ENCODE assay signal across 10 mouse cellular contexts in the genomic region with DNA sequence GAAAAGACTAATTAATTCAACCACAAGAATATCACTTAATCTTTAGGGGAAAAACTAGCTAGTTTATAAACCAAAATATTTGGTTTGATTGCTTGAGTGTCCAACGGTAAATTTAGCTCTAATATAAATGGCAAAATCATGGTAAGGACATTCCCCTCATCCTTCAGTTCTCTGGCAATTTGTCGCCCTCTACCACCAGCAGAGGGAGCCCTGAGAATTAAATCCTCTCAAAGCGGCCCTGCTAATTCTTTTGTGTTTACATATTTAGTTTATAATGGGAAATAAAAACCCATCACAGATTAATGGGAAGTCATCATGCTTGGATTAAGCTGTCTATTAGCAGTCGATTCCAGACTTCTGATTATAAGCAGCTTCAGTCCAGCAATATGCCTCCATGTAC. TPM values are rescaled to one million over a fixed set of nuclear protein-coding genes. Genes with fewer than 3 reads are reported as not detected.
DNase-seq lines count a peak whose midpoint lies in the region; ATAC-seq and TF ChIP-seq lines count a peak whose summit lies in the region.
"Had no signal": no experiment of that assay in that cellular context is flagged by ENCODE, and none has a peak within 500 bp of the region (broad histone marks: within the 10 kb centered on the region; RNA-seq: fewer than 3 reads in every experiment).

No protein-coding gene starts in this region.

- DNase-seq in cerebellum, adult 11 months, result peak; percentile 47
- DNase-seq in left cerebral cortex, adult 2 months (ENCODE audit: extremely low spot score in 1 of 2, low spot score in 2 of 2), result peak; percentile 24 to 29
- DNase-seq in left cerebral cortex, adult 8-10 months (ENCODE audit: low spot score in 2 of 2), result no peak
- DNase-seq in R1 (ENCODE audit: low read depth, low spot score), result peak; percentile 44
- peak; percentile 41 for DNase-seq in embryo, embryonic 9.5 days (ENCODE audit: extremely low spot score)
- DNase-seq in lung, postnatal 0 days (ENCODE audit: low spot score), result peak; percentile 50

- 7% methylated on average over 4 of the region's 4 CpGs for WGBS in lung, postnatal 0 days

- H3K4me1 ChIP-seq in lung, postnatal 0 days (ENCODE audit: insufficient read depth, low read depth, low read length), result no peaks in the 10 kb centered on the region

- H3K9me3 ChIP-seq in lung, postnatal 0 days (ENCODE audit: low read length), result no peaks in the 10 kb centered on the region
- H3K9me3 ChIP-seq: limb, embryonic 13.5 days had no signal

- TF ChIP-seq EP300 in lung, postnatal 0 days (IDR thresholded peaks at IDR 0.05), result no peak

- intact Hi-C loops in left cerebral cortex, adult 2 months (cut with DNase I), result loop anchor here (1.0 kb wide), 1 partner anchor 697 kb away; no protein-coding TSS in a partner anchor

- no peaks in the 10 kb centered on the region for H3K36me3 ChIP-seq in lung, postnatal 0 days (ENCODE audit: insufficient read depth, low read length)
- H3K36me3 ChIP-seq: limb, embryonic 13.5 days had no signal

- ATAC-seq in cerebellum, adult (ENCODE audit: insufficient number of reproducible peaks, low FRiP score, low TSS enrichment), result no peak
- no peak for ATAC-seq in lung, postnatal 0 days
- ATAC-seq in granulocyte monocyte progenitor cell, adult 5-6 weeks (replicated peaks; ENCODE audit: poor library complexity, severe bottlenecking), result no peak

- H3K4me2 ChIP-seq in lung, postnatal 0 days (replicated peaks; ENCODE audit: low read depth, low read length), result no peak overlapping the region
- H3K4me2 ChIP-seq: limb, embryonic 13.5 days had no signal

- peak; percentile 83 for TF ChIP-seq CTCF in left cerebral cortex, adult 2 months (IDR thresholded peaks at IDR 0.05)
- peak; percentile 72 for TF ChIP-seq CTCF in lung, postnatal 0 days (IDR thresholded peaks at IDR 0.05)

- H3K9ac ChIP-seq in lung, postnatal 0 days (replicated peaks; ENCODE audit: low read depth), result no peak overlapping the region
- H3K9ac ChIP-seq: limb, embryonic 13.5 days had no signal

- H3K27me3 ChIP-seq in lung, postnatal 0 days (replicated peaks; ENCODE audit: insufficient read depth, low read length), result 0 out of 2 replicates have a peak, but pooled peaks cover 4% of the 10 kb centered on the region

- no peak overlapping the region for H3K4me3 ChIP-seq in left cerebral cortex, adult 2 months
- no peak overlapping the region for H3K4me3 ChIP-seq in lung, postnatal 0 days (ENCODE audit: low read depth, low read length)
- H3K4me3 ChIP-seq: erythroblast, embryonic 14.5 days; limb, embryonic 13.5 days had no signal

- H3K27ac ChIP-seq in left cerebral cortex, adult 2 months, result no peak overlapping the region
- no peak overlapping the region for H3K27ac ChIP-seq in lung, postnatal 0 days (ENCODE audit: low read length)
- H3K27ac ChIP-seq: limb, embryonic 13.5 days had no signal

RNA-seq across cellular contexts. Expression of a gene that starts 54.5 kb away (rescaled TPM):
- 100 to 1,000 TPM; 473 to 508 TPM for total RNA-seq in left cerebral cortex, adult 2 months (2021)
- 100 to 1,000 TPM; 466 to 555 (median 507) TPM for total RNA-seq in left cerebral cortex, adult 8-10 months (2022)
- 760 and 832 TPM in 2 replicates for polyA plus RNA-seq in lung, postnatal 0 days (2015; fragmentation: Nextera tagmentation; extraction: Ambion mirVana)
- total RNA-seq in granulocyte monocyte progenitor cell, adult 5-6 weeks (2014; fragmentation: Nextera tagmentation), result 920 and 947 TPM in 2 replicates
- total RNA-seq in granulocyte monocyte progenitor cell, adult 5-6 weeks (2017), result 149 and 176 TPM in 2 replicates

Comparison
In these comparisons a context has a peak if more than half of its experiments do, and no peak if none do; other contexts are left out.
1. DNase-seq: peak in cerebellum, adult 11 months (single experiment), left cerebral cortex, adult 2 months (2 of 2), R1 (single experiment), embryo, embryonic 9.5 days (single experiment) and lung, postnatal 0 days (single experiment); none in left cerebral cortex, adult 8-10 months (0 of 2).